Mouse (Mus musculus) gastrocnemius, postnatal 36 days (tissue): Measurements from ENCODE around the gene Bbs4. TPM values are rescaled to one million over a fixed set of nuclear protein-coding genes. Genes with fewer than 3 reads are reported as not detected.

Source experiments
- total RNA-seq, 2 experiments: library from RNA; stranded (reverse); gene quantifications; 2 replicates each; pipeline ENCODE4 v1.2.3; 2021

The Bbs4 gene
- total RNA-seq, 2 experiments from 2014 or later: 3.5 to 3.9 TPM

Other genes starting within 250 kb of the Bbs4 start
- 1 to 10 TPM; 6.5 to 8.5 TPM for gene Adpgk, start 62.0 kb downstream of the Bbs4 start, total RNA-seq
- 10 to 100 TPM; 87.9 to 90.4 TPM for gene Arih1, start 133.1 kb upstream of the Bbs4 start, total RNA-seq
- gene Hexa, start 186.0 kb upstream of the Bbs4 start, total RNA-seq: 10 to 100 TPM; 22.6 to 23.6 TPM
- under 1 TPM; 0.22 to 0.46 TPM for gene Tmem202, start 186.3 kb upstream of the Bbs4 start, total RNA-seq
- gene Celf6, start 224.4 kb upstream of the Bbs4 start, total RNA-seq: not detected